Mouse (Mus musculus) thymus, adult 2 months (tissue): ENCODE measurements around the gene Mgat1.

Experiments
- CTCF ChIP-seq: fragments of 200-500 bp; IDR thresholded peaks from 2 replicates; pipeline ENCODE4 v1.5.1; 2012; ENCODE audit warnings: mild to moderate bottlenecking, control low read depth, low read length, moderate library complexity, borderline replicate concordance; ENCODE audit not compliant: control insufficient read depth, poor library complexity, insufficient read depth; ENCODE audit errors: extremely low read depth
- POLR2A ChIP-seq: fragments of 200-500 bp; IDR thresholded peaks from 2 replicates; pipeline ENCODE4 v1.6.1; 2012; ENCODE audit warnings: mild to moderate bottlenecking, low read length, control low read depth, moderate library complexity; ENCODE audit not compliant: control insufficient read depth, poor library complexity, insufficient read depth; ENCODE audit errors: extremely low read depth

GRCm38 (mm10) chr11:49232781-49233180, 11.2 kb upstream of the Mgat1 start:
- no peak for TF ChIP-seq CTCF
- no peak for TF ChIP-seq POLR2A
